Mouse (Mus musculus): ENCODE results near the gene Olfr803. TPM values are rescaled to one million over a fixed set of nuclear protein-coding genes. Genes with fewer than 3 reads are reported as not detected.

Olfr803 gene
- polyA plus RNA-seq (2012; ENCODE audit: insufficient read depth, insufficient read length, missing spikeins): not detected in 2 replicates

DNA sequence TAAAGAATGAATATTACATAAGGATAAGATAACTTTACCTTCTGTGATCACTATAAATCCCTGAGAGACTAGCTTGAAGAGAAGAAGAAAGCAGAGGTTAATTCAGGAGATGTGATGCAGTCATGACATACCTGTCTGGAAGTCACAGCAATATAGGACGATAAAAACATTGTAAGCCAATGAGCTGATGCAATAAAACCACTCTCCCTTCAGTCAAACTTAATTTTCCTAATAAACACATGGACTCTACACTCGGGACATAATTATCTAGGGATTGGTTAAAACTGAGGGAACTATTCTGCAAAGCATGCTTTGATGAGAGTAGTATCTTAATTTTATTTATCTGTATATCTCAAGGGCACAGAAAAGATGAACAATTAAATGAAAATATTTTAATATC, at the start of gene Olfr803:
TSS of gene Olfr803 (minus strand) at position 101 of the 400 bp plus-strand sequence.
- Histone ChIP-seq H3K4me1 (ENCODE audit: control insufficient read depth, insufficient read depth, insufficient read length, low read length) (no peaks in the 10 kb centered on the region), H3K4me3 (ENCODE audit: insufficient read depth, low read depth, low read length) (no peak within 1 kb of the TSS), H3K27ac (replicated peaks; ENCODE audit: low read depth, low read length) (no peak within 1 kb of the TSS)

DNA sequence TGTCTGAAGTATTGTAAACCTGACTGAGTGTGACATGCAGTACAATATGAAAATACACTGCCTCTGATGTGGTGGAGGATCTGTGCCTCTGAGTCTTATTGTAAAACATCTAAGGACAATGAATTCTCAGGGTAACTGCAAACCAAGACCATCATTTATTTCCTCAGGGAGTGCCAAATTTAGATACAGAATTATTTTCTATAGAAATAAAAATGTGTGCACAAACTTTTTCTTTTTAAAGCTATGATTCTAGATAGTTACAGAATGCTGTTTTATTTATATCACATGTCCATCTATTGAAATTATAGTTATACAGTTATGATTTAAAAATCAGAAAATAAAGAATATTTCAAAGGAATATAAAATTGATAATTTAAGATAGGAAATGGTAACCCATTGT, 47.7 kb upstream of the Olfr803 start, which contains the start of gene Olfr806:
TSS of gene Olfr806 (minus strand) at position 101 of the 400 bp plus-strand sequence.
- no peaks in the 10 kb centered on the region for H3K4me1 ChIP-seq (ENCODE audit: control insufficient read depth, insufficient read depth, insufficient read length, low read length)
- H3K27ac ChIP-seq (replicated peaks; ENCODE audit: low read depth, low read length): no peak within 1 kb of the TSS
- H3K4me3 ChIP-seq (ENCODE audit: insufficient read depth, low read depth, low read length): no peak within 1 kb of the TSS

GRCm38 (mm10) chr10:129729275-129729674, 35.2 kb upstream of the Olfr803 start, which contains the start of gene Olfr805:
TSS of gene Olfr805 (minus strand) at chr10:129729375.
- Histone ChIP-seq H3K27ac (replicated peaks; ENCODE audit: low read depth, low read length) (no peak within 1 kb of the TSS), H3K4me1 (ENCODE audit: control insufficient read depth, insufficient read depth, insufficient read length, low read length) (no peaks in the 10 kb centered on the region)

GRCm38 (mm10) chr10:129702910-129703309, 8.8 kb upstream of the Olfr803 start, which contains the start of gene Olfr804:
TSS of gene Olfr804 (plus strand) at chr10:129703210.
- Histone ChIP-seq H3K4me1 (ENCODE audit: control insufficient read depth, insufficient read depth, insufficient read length, low read length) (no peaks in the 10 kb centered on the region), H3K4me3 (ENCODE audit: insufficient read depth, low read depth, low read length) (no peak within 1 kb of the TSS), H3K27ac (replicated peaks; ENCODE audit: low read depth, low read length) (no peak within 1 kb of the TSS)

More at GRCm38 (mm10) chr10:129729275-129729674, 35.2 kb upstream of the Olfr803 start, which contains the start of gene Olfr805:
- H3K4me3 ChIP-seq (ENCODE audit: insufficient read depth, low read depth, low read length): no peak within 1 kb of the TSS

GRCm38 (mm10) chr10:129688069-129688468, 6.0 kb downstream of the Olfr803 start, which contains the start of gene Olfr802:
TSS of gene Olfr802 (minus strand) at chr10:129688169.
- Histone ChIP-seq H3K4me3 (ENCODE audit: insufficient read depth, low read depth, low read length) (no peak within 1 kb of the TSS), H3K4me1 (ENCODE audit: control insufficient read depth, insufficient read depth, insufficient read length, low read length) (no peaks in the 10 kb centered on the region), H3K27ac (replicated peaks; ENCODE audit: low read depth, low read length) (no peak within 1 kb of the TSS)

GRCm38 (mm10) chr10:129673765-129674164, 20.3 kb downstream of the Olfr803 start, which contains the start of gene Olfr801:
TSS of gene Olfr801 (minus strand) at chr10:129673865.
- Histone ChIP-seq H3K4me1 (ENCODE audit: control insufficient read depth, insufficient read depth, insufficient read length, low read length) (no peaks in the 10 kb centered on the region), H3K27ac (replicated peaks; ENCODE audit: low read depth, low read length) (no peak within 1 kb of the TSS), H3K4me3 (ENCODE audit: insufficient read depth, low read depth, low read length) (no peak within 1 kb of the TSS)

DNA sequence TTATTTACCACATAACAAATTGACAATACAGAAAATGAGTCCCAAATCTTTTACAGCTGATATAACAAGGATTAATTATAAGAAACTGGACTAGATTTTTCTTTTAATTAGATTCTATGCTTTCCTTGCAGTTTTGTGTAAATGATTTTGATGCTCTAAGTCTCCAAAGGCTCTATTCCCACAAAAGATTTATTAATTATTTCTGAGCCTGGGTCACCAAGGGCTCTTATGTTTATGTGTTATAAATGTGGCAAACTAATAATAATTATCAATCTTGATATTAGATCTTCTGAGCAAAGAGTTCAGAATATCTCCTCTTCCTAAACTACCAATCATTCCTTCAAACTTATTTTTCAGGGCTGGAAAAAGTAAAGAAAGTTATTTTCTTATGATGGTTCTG, 36.7 kb downstream of the Olfr803 start, which contains the start of gene Olfr800:
TSS of gene Olfr800 (plus strand) at position 301 of the 400 bp plus-strand sequence.
- Histone ChIP-seq H3K27ac (replicated peaks; ENCODE audit: low read depth, low read length) (no peak within 1 kb of the TSS), H3K4me1 (ENCODE audit: control insufficient read depth, insufficient read depth, insufficient read length, low read length) (no peaks in the 10 kb centered on the region), H3K4me3 (ENCODE audit: insufficient read depth, low read depth, low read length) (no peak within 1 kb of the TSS)

DNA sequence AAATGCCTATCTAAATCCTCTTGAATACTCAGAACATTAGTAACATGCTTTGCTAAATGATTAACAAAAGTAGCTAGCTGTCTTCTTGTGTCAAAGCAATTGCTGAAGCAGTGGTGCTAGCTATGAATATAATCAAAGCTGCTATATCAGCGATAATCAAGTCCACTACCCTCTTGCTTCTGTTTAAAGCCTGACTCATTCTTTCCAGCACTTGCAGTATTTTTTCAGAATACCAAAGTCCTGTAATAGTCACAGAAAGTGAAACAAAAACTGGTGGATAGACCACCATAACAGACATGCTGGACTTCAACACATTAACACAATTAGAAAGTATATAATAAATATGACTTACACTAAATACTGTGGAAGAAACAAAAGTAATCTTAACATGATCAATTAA, 42.3 kb downstream of the Olfr803 start:
- no peak overlapping the region for H3K27ac ChIP-seq (replicated peaks; ENCODE audit: low read depth, low read length)

More for the DNA sequence above, 42.3 kb downstream of the Olfr803 start:
- no peaks in the 10 kb centered on the region for H3K4me1 ChIP-seq (ENCODE audit: control insufficient read depth, insufficient read depth, insufficient read length, low read length)
- H3K4me3 ChIP-seq (ENCODE audit: insufficient read depth, low read depth, low read length): no peak overlapping the region

Other genes with a start within 250 kb of the Olfr803 start
- gene Olfr787, start 232.4 kb downstream of the Olfr803 start, polyA plus RNA-seq (2012; ENCODE audit: insufficient read depth, insufficient read length, missing spikeins): not detected in 2 replicates
- gene Olfr788, start 223.3 kb downstream of the Olfr803 start, polyA plus RNA-seq (2012; ENCODE audit: insufficient read depth, insufficient read length, missing spikeins): not detected in 2 replicates
- gene Olfr789, start 209.5 kb downstream of the Olfr803 start, polyA plus RNA-seq (2012; ENCODE audit: insufficient read depth, insufficient read length, missing spikeins): not detected in 2 replicates
- not detected in 2 replicates for gene Olfr790, start 195.8 kb downstream of the Olfr803 start, polyA plus RNA-seq (2012; ENCODE audit: insufficient read depth, insufficient read length, missing spikeins)
- not detected in 2 replicates for gene Olfr791, start 172.5 kb downstream of the Olfr803 start, polyA plus RNA-seq (2012; ENCODE audit: insufficient read depth, insufficient read length, missing spikeins)
- not detected in 2 replicates for gene Olfr792, start 155.1 kb downstream of the Olfr803 start, polyA plus RNA-seq (2012; ENCODE audit: insufficient read depth, insufficient read length, missing spikeins)
- not detected in 2 replicates for gene Olfr794, start 126.6 kb downstream of the Olfr803 start, polyA plus RNA-seq (2012; ENCODE audit: insufficient read depth, insufficient read length, missing spikeins)
- gene Olfr796, start 81.7 kb downstream of the Olfr803 start, polyA plus RNA-seq (2012; ENCODE audit: insufficient read depth, insufficient read length, missing spikeins): not detected in 2 replicates
- gene Olfr798, start 66.4 kb downstream of the Olfr803 start, polyA plus RNA-seq (2012; ENCODE audit: insufficient read depth, insufficient read length, missing spikeins): not detected in 2 replicates
- gene Olfr799, start 56.8 kb downstream of the Olfr803 start, polyA plus RNA-seq (2012; ENCODE audit: insufficient read depth, insufficient read length, missing spikeins): not detected in 2 replicates
- gene Olfr800, start 36.6 kb downstream of the Olfr803 start, polyA plus RNA-seq (2012; ENCODE audit: insufficient read depth, insufficient read length, missing spikeins): not detected in 2 replicates
- not detected in 2 replicates for gene Olfr801, start 20.4 kb downstream of the Olfr803 start, polyA plus RNA-seq (2012; ENCODE audit: insufficient read depth, insufficient read length, missing spikeins)
- gene Olfr802, start 6.1 kb downstream of the Olfr803 start, polyA plus RNA-seq (2012; ENCODE audit: insufficient read depth, insufficient read length, missing spikeins): not detected in 2 replicates
- not detected in 2 replicates for gene Olfr804, start 8.9 kb upstream of the Olfr803 start, polyA plus RNA-seq (2012; ENCODE audit: insufficient read depth, insufficient read length, missing spikeins)
- gene Olfr805, start 35.1 kb upstream of the Olfr803 start, polyA plus RNA-seq (2012; ENCODE audit: insufficient read depth, insufficient read length, missing spikeins): not detected in 2 replicates
- gene Olfr806, start 47.6 kb upstream of the Olfr803 start, polyA plus RNA-seq (2012; ENCODE audit: insufficient read depth, insufficient read length, missing spikeins): not detected in 2 replicates
- not detected in 2 replicates for gene Olfr807, start 63.5 kb upstream of the Olfr803 start, polyA plus RNA-seq (2012; ENCODE audit: insufficient read depth, insufficient read length, missing spikeins)
- not detected in 2 replicates for gene Olfr808, start 71.2 kb upstream of the Olfr803 start, polyA plus RNA-seq (2012; ENCODE audit: insufficient read depth, insufficient read length, missing spikeins)
- gene Olfr809, start 80.4 kb upstream of the Olfr803 start, polyA plus RNA-seq (2012; ENCODE audit: insufficient read depth, insufficient read length, missing spikeins): not detected in 2 replicates
- gene Olfr810, start 100.6 kb upstream of the Olfr803 start, polyA plus RNA-seq (2012; ENCODE audit: insufficient read depth, insufficient read length, missing spikeins): not detected in 2 replicates
- gene Olfr811, start 110.1 kb upstream of the Olfr803 start, polyA plus RNA-seq (2012; ENCODE audit: insufficient read depth, insufficient read length, missing spikeins): not detected in 2 replicates
- gene Olfr812, start 151.8 kb upstream of the Olfr803 start, polyA plus RNA-seq (2012; ENCODE audit: insufficient read depth, insufficient read length, missing spikeins): not detected in 2 replicates
- not detected in 2 replicates for gene Olfr813, start 161.1 kb upstream of the Olfr803 start, polyA plus RNA-seq (2012; ENCODE audit: insufficient read depth, insufficient read length, missing spikeins)
- gene Olfr814, start 185.6 kb upstream of the Olfr803 start, polyA plus RNA-seq (2012; ENCODE audit: insufficient read depth, insufficient read length, missing spikeins): not detected in 2 replicates
- not detected in 2 replicates for gene Olfr815, start 211.6 kb upstream of the Olfr803 start, polyA plus RNA-seq (2012; ENCODE audit: insufficient read depth, insufficient read length, missing spikeins)
- not detected in 2 replicates for gene Olfr816, start 221.3 kb upstream of the Olfr803 start, polyA plus RNA-seq (2012; ENCODE audit: insufficient read depth, insufficient read length, missing spikeins)

All from brown adipose tissue, adult 24 weeks (tissue).